Mouse (Mus musculus): ENCODE measurements around the gene Emg1.

The Emg1 gene

GRCm38 (mm10) chr6:124740888-124741761, 29.1 kb upstream of the Emg1 start, which contains the start of gene Grcc10:
Gene Grcc10 (minus strand): TSS chr6:124741374.
- peak; percentile 89 to 93 for DNase-seq (ENCODE audit: low spot score in 2 of 2)

- DNase-seq (ENCODE audit: low spot score in 2 of 2) = no peak
These were observed 28.4 kb upstream of the Emg1 start for GRCm38 (mm10) chr6:124740211-124740887.

GRCm38 (mm10) chr6:124739231-124739796, 27.3 kb upstream of the Emg1 start:
- no peak for DNase-seq (ENCODE audit: low spot score in 2 of 2)

GRCm38 (mm10) chr6:124738511-124739023, 26.6 kb upstream of the Emg1 start, which contains the start of gene Ptpn6:
Gene Ptpn6 (minus strand): TSS chr6:124738714.
- no peak for DNase-seq (ENCODE audit: low spot score in 2 of 2)

GRCm38 (mm10) chr6:124737040-124737439, 25.1 kb upstream of the Emg1 start:
- DNase-seq (ENCODE audit: low spot score in 2 of 2) = no peak

- no peak for DNase-seq (ENCODE audit: low spot score in 2 of 2)
These were observed 22.4 kb upstream of the Emg1 start for GRCm38 (mm10) chr6:124734417-124734816.

- DNase-seq (ENCODE audit: low spot score in 2 of 2) = no peak
These were observed 20.7 kb upstream of the Emg1 start for GRCm38 (mm10) chr6:124732476-124733370.

GRCm38 (mm10) chr6:124731038-124731437, 19.1 kb upstream of the Emg1 start:
- no peak for DNase-seq (ENCODE audit: low spot score in 2 of 2)

GRCm38 (mm10) chr6:124729850-124730705, 18.1 kb upstream of the Emg1 start:
- no peak for DNase-seq (ENCODE audit: low spot score in 2 of 2)

- no peak for DNase-seq (ENCODE audit: low spot score in 2 of 2)
These were observed 16.6 kb upstream of the Emg1 start for GRCm38 (mm10) chr6:124728621-124729020.

- DNase-seq (ENCODE audit: low spot score in 2 of 2) = no peak
These were observed 12.5 kb upstream of the Emg1 start for GRCm38 (mm10) chr6:124724472-124724871.

- DNase-seq (ENCODE audit: low spot score in 2 of 2) = no peak
These were observed 11.6 kb upstream of the Emg1 start for GRCm38 (mm10) chr6:124723541-124723940.

- no peak for DNase-seq (ENCODE audit: low spot score in 2 of 2)
These were observed 11.0 kb upstream of the Emg1 start for GRCm38 (mm10) chr6:124722876-124723473.

- no peak for DNase-seq (ENCODE audit: low spot score in 2 of 2)
These were observed 8.9 kb upstream of the Emg1 start for GRCm38 (mm10) chr6:124720904-124721303.

GRCm38 (mm10) chr6:124719354-124719978, 7.5 kb upstream of the Emg1 start:
- DNase-seq (ENCODE audit: low spot score in 2 of 2) = no peak

GRCm38 (mm10) chr6:124718703-124719102, 6.7 kb upstream of the Emg1 start:
- no peak for DNase-seq (ENCODE audit: low spot score in 2 of 2)

GRCm38 (mm10) chr6:124717968-124718367, 6.0 kb upstream of the Emg1 start:
- DNase-seq (ENCODE audit: low spot score in 2 of 2) = no peak

GRCm38 (mm10) chr6:124716864-124717490, 5.0 kb upstream of the Emg1 start:
- DNase-seq (ENCODE audit: low spot score in 2 of 2) = no peak

- no peak for DNase-seq (ENCODE audit: low spot score in 2 of 2)
These were observed 940 bp upstream of the Emg1 start for GRCm38 (mm10) chr6:124712918-124713317.

All from frontal cortex, postnatal 10 days (tissue).